Mouse (Mus musculus): ENCODE measurements around the gene Ctc1.
"Not testable (repeated sequence)": the region's sequence is repeated elsewhere in the genome, so short reads cannot be mapped to it uniquely, and the experiment has no call there.

Ctc1 gene

DNA sequence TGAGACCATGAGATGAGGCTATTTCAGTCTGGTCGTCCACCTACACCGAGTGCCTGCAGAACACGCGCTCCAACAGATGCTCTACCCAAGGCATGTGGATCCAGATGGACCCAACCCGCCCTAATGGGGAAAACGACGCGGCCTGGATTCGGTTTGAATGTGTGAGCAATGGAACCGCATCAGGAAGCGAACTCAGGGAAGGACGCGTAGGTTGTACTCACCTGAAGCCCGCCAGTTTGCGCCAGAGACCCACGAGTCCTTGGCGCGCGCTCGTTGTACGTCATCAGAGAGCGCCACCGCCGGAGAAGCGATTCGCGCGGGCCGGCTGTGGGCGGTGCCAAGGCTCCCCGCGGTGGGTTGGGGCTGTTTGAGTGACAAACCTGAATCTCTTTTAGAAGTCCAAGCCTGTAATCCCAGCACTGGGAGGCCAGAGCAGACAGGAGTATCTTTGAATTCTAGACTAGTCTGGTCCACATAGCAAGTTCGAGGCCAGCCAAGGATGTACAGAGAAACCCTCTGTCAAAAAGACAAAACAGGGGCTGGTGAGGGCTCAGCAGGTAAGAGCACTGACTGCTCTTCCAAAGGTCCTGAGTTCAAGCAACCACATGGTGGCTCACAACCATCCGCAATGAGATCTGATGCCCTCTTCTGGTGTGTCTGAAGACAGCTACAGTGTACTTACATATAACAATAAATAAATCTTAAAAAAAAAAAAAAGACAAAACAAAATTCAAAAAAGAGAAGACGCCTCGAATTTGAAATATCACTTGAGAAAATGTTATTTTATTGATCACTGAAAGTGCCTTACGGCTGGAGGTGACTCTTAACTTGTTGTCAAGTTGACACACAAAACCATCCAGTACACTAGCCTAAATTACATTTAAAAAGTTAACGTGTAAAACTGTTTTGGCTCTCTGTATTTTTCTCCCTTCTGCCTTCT, 7.3 kb upstream of the Ctc1 start, which contains the start of gene Pfas:
TSS of gene Pfas (minus strand) at position 279 of the 940 bp plus-strand sequence.
- DNase-seq (ENCODE audit: low read depth): peak; percentile 46

DNA sequence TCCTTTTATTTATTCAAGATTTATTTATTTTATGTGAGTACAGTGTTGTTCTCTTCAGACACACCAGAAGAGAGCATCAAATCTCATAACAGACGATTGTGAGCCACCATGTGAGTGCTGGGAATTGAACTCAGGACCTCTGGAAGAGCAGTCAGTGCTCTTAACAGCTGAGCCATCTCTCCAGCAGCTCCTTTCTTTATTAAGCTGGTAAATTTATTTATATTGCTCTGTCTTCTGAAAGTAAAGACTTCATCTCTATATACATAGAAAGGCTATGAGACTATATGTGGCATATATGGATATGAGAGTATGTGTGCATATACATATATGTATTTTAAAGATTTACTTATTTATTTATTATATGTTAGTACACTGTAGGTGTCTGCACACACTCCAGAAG, 6.2 kb upstream of the Ctc1 start:
- DNase-seq (ENCODE audit: low read depth): no peak

DNA sequence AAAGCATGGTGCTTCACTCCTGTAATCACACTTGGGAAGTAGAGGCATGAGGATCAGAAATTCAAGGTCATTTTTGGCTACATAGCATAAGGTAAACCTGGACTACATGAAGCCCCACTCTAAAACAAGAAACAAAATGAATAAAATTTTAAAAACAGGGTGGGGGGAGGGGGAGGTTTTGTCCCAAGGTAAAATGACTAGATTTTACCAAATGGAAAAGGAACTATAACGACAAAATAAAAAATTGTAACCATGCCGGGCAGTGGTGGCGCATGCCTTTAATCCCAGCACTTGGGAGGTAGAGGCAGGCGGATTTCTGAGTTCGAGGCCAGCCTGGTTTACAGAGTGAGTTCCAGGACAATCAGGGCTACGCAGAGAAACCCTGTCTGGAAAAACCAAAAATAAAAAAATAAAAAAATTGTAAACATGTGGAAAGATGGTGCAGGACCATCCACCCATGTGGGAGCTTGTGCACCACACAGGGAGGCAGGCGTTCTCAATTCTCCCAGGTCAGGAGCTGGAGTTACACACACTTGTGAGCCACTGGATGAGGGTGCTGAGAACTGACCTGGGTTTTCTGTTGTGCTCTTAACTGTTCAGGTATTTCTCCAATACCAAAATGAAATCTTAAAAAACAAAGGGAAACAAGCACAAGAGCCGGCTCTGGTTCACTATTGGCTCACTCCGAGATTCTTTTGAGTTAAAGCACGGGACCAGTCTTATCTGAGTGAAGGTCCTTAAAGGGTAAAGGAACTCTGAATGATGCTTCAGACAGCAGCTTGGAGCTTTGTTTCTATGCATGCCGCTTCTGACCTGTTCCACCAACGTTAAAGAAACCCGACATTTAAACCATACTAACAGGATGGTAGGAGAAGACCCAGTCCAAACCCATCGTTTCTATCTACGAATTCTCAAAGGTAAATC, 5.0 kb upstream of the Ctc1 start:
- no peak for DNase-seq (ENCODE audit: low read depth)

GRCm38 (mm10) chr11:69011445-69011844, 4.3 kb upstream of the Ctc1 start:
- not testable (repeated sequence) for DNase-seq (ENCODE audit: low read depth)

DNA sequence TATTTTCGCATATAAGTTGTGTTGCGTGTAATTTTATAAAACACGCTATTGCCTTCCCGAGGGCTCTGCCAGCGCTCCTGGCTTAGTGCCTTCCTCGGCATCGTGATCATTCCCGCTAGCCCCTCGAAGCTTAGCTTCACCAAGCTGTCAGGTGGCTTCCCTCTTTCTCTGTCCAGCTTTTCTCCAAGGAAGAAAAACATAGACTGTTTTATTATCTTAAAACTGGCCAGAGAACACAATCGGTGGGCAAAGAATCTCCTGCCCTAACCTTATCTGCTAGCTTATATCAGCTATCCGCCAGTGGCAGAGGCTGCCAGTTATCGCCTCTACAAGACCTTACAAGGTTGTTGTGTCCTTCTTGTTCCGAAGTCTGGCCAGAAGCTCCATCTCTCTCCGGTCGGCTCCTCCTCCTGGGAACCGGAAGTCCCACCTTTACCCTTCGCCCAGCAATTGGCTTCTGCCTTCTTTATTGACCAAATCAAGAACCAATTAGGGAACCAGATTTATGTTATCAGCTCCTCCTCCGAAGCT, 3.6 kb upstream of the Ctc1 start:
- DNase-seq (ENCODE audit: low read depth): peak; percentile 85

DNA sequence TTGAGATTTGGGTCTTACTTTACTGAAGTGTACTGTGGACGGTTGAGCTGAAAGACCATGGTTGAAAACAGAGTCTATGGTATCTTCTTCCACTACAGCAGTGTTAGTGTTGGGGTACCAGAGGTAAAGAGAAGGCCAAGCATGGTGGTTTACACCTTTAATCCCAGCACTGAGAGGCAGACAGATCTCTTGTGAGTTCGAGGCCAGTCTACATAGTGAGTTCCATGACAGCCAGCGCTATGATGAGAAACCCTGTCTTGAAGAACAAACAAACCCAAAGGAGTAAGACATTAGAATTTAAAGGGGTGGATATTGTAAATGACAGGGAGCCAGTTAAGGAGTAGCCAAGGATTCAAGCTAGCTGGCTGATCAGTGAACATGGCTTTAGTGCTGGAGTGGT, 1.0 kb downstream of the Ctc1 start:
- no peak for DNase-seq (ENCODE audit: low read depth)

DNA sequence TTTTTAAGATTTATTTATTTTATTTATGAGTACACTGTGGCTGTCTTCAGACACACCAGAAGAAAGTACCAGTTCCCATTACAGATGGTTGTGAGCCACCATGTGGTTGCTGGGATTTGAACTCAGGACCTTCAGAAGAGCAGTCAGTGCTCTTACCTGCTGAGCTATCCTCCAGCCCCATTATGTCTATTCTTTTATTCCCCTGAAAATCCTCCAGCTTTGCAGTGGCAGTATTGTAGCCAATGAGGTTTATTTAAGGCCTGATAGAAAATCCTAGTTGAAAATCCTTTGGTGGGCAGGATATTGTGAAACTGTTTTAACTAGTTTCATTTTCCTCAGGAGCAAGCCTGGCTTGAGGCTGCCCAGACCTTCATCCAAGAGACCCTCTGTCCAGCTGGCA, 5.0 kb downstream of the Ctc1 start:
- no peak for DNase-seq (ENCODE audit: low read depth)

- no peak for DNase-seq (ENCODE audit: low read depth)
Observed at GRCm38 (mm10) chr11:69026562-69026961, 10.9 kb downstream of the Ctc1 start.

DNA sequence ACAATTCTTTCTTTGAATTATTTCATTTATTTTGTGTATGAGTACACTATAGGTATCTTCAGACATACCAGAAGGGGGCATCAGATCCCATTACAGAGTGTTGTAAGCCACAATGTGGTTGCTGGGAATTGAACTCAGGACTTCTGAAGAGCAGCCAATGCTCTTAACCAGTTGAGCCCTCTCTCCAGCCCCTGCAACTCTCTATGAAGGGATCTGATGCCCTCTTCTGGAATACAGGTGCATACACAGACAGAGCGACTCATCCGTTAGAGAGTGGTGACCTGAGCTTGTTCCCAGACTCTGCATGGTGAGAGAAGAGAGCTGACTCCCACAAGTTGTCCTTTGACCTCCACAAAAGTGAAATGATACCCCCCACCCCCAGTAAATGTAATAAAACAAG, 13.1 kb downstream of the Ctc1 start:
- no peak for DNase-seq (ENCODE audit: low read depth)

DNA sequence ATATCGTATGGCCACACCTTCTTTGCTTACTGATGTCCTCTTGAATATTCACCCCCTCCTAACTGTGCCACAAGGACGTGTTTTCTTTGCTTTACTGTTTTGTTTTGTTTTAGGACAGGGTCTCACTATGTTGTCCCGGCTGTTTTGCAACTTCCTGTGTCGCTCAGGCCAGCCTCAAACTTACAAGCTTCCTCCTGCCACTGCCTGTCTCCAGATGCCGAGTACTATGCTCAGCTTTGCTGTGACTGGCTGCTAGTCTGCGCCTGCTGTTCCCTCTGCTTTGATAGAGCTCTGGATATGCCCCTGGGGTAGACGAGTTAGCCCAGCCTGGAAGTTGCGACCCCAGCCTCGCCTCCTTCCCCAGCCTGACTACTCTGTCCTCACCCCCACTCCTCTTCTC, 17.8 kb downstream of the Ctc1 start:
- DNase-seq (ENCODE audit: low read depth): no peak

- DNase-seq (ENCODE audit: low read depth): no peak
Observed at GRCm38 (mm10) chr11:69034585-69034984, 18.9 kb downstream of the Ctc1 start.

DNA sequence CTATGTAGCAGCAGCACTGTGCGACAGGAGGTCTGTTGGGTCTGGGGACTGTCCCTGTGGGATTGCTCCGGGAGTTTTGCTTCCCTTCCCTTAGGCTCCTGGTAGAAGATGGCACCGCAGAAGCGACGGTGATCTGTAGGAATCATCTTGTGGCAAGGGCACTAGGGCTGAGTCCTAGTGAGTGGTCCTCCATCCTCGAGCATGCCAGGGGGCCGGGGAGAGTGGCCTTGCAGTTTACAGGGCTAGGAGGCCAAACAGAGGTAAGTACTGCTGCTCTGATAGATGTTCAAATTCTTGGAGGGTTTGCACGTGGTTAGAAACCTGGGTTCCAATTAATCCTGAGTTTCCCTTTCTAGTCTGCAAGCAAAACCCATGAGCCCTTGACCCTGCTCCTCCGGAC, 19.7 kb downstream of the Ctc1 start:
- DNase-seq (ENCODE audit: low read depth): no peak

GRCm38 (mm10) chr11:69035849-69036248, 20.1 kb downstream of the Ctc1 start:
- DNase-seq (ENCODE audit: low read depth): peak; percentile 63

DNA sequence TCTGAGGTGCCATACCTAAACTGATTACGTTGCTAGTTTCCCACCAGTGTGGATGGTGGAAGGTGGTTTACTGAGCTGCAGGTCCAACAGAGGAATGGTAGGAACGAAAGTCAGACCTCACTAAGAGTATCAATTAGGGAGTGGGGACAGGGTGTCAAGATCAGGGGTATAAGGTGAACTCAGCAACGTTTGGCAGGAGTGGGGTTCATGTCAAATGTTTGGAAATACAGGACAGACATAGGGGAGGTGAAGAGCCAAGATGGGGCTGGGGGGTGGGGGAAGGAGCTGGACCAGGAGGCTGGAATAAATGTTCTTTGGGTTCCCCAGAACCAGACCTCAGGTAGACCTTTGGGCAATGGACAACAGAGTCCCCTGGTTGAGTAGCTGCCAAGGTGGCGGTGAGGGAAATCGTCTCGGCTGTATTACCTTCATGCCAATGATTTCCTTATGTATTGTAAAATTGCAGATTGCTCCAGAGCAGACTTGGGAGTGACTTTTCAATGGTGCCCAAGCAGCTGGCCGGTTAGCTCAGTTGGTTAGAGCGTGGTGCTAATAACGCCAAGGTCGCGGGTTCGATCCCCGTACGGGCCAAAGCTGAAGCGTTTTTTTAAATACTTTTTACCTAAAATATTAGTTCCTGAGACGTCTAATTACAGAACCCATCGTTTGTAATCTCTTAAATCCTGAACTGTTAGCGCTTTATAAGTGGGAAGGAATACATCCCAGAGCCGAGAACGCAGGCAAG, 20.9 kb downstream of the Ctc1 start:
- DNase-seq (ENCODE audit: low read depth): peak; percentile 67

GRCm38 (mm10) chr11:69037231-69038061, 21.7 kb downstream of the Ctc1 start:
- peak; percentile 78 for DNase-seq (ENCODE audit: low read depth)

DNA sequence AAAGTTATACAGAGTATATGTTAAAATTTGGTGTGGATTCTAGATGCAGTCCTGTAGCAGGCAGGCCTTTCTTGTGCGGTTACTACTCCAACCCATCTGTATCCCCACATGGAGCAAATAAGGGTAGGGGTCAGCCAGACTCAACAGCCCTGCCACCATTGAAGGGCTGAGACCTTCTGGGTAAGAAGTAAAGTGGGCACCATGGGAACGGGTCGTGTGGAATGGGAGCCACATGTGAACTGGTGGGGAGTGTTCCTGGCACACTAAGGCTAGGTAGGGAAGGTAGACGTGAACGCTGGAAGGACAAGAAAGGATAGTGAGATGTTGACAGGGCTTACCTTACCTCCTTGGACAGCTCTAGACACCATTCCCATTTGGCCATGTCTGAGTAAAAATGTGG, 22.5 kb downstream of the Ctc1 start:
- no peak for DNase-seq (ENCODE audit: low read depth)

DNA sequence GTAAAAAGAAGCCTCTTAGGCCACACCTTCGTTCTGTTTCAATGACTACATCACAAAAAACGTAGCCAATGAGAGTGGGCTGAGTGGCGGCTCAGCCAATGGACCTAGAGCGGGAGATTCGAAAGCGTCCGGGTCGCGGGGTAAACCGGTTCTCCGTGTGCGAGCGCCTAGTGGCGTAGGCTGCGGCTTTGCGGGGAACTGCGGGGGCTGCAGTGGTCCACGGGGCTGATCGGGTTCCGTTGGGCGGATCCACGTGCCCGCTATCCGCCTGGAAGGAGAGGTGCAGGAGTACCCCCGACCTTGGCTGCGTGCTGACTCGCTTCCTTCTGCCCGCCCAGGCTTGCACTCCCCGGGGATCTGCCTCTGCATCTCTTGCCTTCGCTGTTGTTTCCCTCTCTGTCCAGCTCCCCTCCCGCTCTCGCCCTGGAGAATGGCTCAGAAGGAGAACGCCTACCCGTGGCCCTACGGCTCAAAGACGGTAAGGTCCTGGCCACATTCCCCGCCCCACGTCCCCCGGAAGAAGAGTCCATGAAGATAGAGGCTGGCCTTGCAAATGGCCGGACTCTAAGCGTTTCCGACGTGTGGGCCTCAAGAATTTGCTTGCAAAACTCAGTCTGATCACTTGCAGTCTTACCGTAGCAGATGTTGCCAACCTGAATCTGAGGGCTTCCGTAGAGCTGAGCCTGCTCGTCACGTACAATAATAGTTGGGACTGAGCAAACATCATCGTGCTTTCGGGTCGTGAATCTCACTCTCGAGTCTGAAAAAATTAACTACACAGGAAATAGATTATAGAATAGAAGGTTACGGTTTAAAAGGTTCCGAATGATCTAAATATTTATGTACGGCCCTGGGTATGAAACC, 30.1 kb downstream of the Ctc1 start, which contains the start of gene Aurkb:
TSS of gene Aurkb (plus strand) at position 117 of the 864 bp plus-strand sequence.
- DNase-seq (ENCODE audit: low read depth): peak; percentile 62

GRCm38 (mm10) chr11:69046395-69046774, 30.7 kb downstream of the Ctc1 start:
- no peak for DNase-seq (ENCODE audit: low read depth)

GRCm38 (mm10) chr11:69047592-69047991, 31.9 kb downstream of the Ctc1 start:
- DNase-seq (ENCODE audit: low read depth): no peak

GRCm38 (mm10) chr11:69048151-69048550, 32.4 kb downstream of the Ctc1 start:
- DNase-seq (ENCODE audit: low read depth): no peak
